Mouse (Mus musculus) erythroblast, embryonic 14.5 days (primary cell): ENCODE results near the gene Rps10.

Experiments used
- GATA1 ChIP-seq: IDR thresholded peaks from 2 replicates; pipeline ENCODE4 v1.6.1; 2012; ENCODE audit warnings: low read length, inconsistent platforms, mixed read lengths
- TAL1 ChIP-seq: IDR thresholded peaks from 3 replicates; pipeline ENCODE4 v1.6.1; 2012; ENCODE audit warnings: low read length, inconsistent platforms, mixed read lengths

- TF ChIP-seq GATA1 (no peak), TAL1 (no peak)
These were observed 49.2 kb downstream of the Rps10 start for GRCm38 (mm10) chr17:27587252-27587651.
